ENCODE assay signal across 15 mouse cellular contexts in genomic region chr13:10187926-10188325, GRCm38 (mm10).
"Had no signal": no experiment of that assay in that cellular context is flagged by ENCODE, and none has a peak within 500 bp of the region (broad histone marks: within the 10 kb centered on the region; RNA-seq: fewer than 3 reads in every experiment).

No protein-coding gene starts in this region.

- H3K4me3 ChIP-seq: left cerebral cortex, adult 2 months; limb, embryonic 12.5 days; liver, embryonic 13.5 days; megakaryocyte, embryonic 14.5 days; midbrain, embryonic 15.5 days; neural tube, embryonic 12.5 days had no signal

- ATAC-seq: intestine, postnatal 0 days; liver, postnatal 0 days; midbrain, embryonic 15.5 days had no signal

- H3K4me1 ChIP-seq: limb, embryonic 12.5 days; liver, embryonic 13.5 days; megakaryocyte, embryonic 14.5 days; midbrain, embryonic 15.5 days; neural tube, embryonic 12.5 days had no signal

- H3K9ac ChIP-seq: limb, embryonic 12.5 days; liver, embryonic 13.5 days; liver, postnatal 0 days; midbrain, embryonic 15.5 days; neural tube, embryonic 12.5 days had no signal

- DNase-seq: kidney, adult 8-10 months; kidney, postnatal 25 days; liver; liver, embryonic 13.5 days; liver, postnatal 0 days; lung, postnatal 14 days; thymus, postnatal 4 days had no signal

- H3K27ac ChIP-seq: left cerebral cortex, adult 2 months; limb, embryonic 12.5 days; liver, embryonic 13.5 days; macrophage; midbrain, embryonic 15.5 days; neural tube, embryonic 12.5 days had no signal

- H3K4me2 ChIP-seq: limb, embryonic 12.5 days; liver, embryonic 13.5 days; midbrain, embryonic 11.5 days; midbrain, embryonic 15.5 days; neural tube, embryonic 12.5 days had no signal

- H3K36me3 ChIP-seq: limb, embryonic 12.5 days; liver, embryonic 13.5 days; midbrain, embryonic 15.5 days; neural tube, embryonic 12.5 days had no signal

- H3K27me3 ChIP-seq: limb, embryonic 12.5 days; liver, embryonic 13.5 days; megakaryocyte, embryonic 14.5 days; midbrain, embryonic 15.5 days; neural tube, embryonic 12.5 days had no signal

- H3K9me3 ChIP-seq: limb, embryonic 12.5 days; liver, embryonic 13.5 days; megakaryocyte, embryonic 14.5 days; midbrain, embryonic 15.5 days; neural tube, embryonic 12.5 days had no signal
